Mouse (Mus musculus) ES-E14 (cell line): ENCODE data around the gene Il16. TPM values are rescaled to one million over a fixed set of nuclear protein-coding genes. Genes with fewer than 3 reads are reported as not detected.

Experiments used
- DNase-seq: peaks from one replicate; pipeline ENCODE4 v3.0.0-alpha.2; 2013; ENCODE audit warnings: low read depth, low spot score
- H3K27ac ChIP-seq: 2 replicates; pipeline ENCODE4 v1.5.1; 2012; ENCODE audit warnings: low read depth, mild to moderate bottlenecking, low read length, moderate library complexity, mixed read lengths; ENCODE audit not compliant: poor library complexity, insufficient read depth, severe bottlenecking
- H3K36me3 ChIP-seq: 2 replicates; pipeline ENCODE4 v1.6.1; 2012; ENCODE audit warnings: mild to moderate bottlenecking, low read length, moderate library complexity, mixed read lengths; ENCODE audit not compliant: control insufficient read depth, poor library complexity, insufficient read depth, severe bottlenecking
- H3K4me1 ChIP-seq, 2 experiments: fragments of 150-350 bp in 1 of 2; sonication (generic) in 1 of 2; 2 replicates each; pipeline ENCODE4 v1.6.1; 2012; ENCODE audit warnings: low read length in 2 of 2, mild to moderate bottlenecking in 1 of 2, mixed read lengths in 1 of 2; ENCODE audit not compliant: control insufficient read depth in 2 of 2, insufficient read depth in 2 of 2, poor library complexity in 1 of 2
- H3K4me3 ChIP-seq, 2 experiments: fragments of 150-350 bp in 1 of 2; sonication (generic) in 1 of 2; 2 replicates each; pipeline ENCODE4 v1.5.1; 2012; ENCODE audit warnings: low read length in 2 of 2, low read depth in 1 of 2, mild to moderate bottlenecking in 1 of 2, mixed read lengths in 1 of 2; ENCODE audit not compliant: insufficient read depth in 1 of 2, poor library complexity in 1 of 2, severe bottlenecking in 1 of 2
- H3K9ac ChIP-seq: 2 replicates; pipeline ENCODE4 v1.6.1; 2012; ENCODE audit warnings: low read depth, mild to moderate bottlenecking, low read length, mixed read lengths; ENCODE audit not compliant: poor library complexity, insufficient read depth, severe bottlenecking
- H3K9me3 ChIP-seq: fragments of 150-350 bp; sonication (generic); 2 replicates; pipeline ENCODE4 v1.6.1; 2012; ENCODE audit warnings: low read depth, mild to moderate bottlenecking, low read length; ENCODE audit not compliant: control insufficient read depth, insufficient read depth
- CHD2 ChIP-seq: IDR thresholded peaks from 2 replicates; pipeline ENCODE4 v1.6.1; 2014; ENCODE audit warnings: mild to moderate bottlenecking, low read depth, low read length, inconsistent platforms
- HCFC1 ChIP-seq: IDR thresholded peaks from 2 replicates; pipeline ENCODE4 v1.6.1; 2012; ENCODE audit warnings: low read length, inconsistent platforms, borderline replicate concordance; ENCODE audit not compliant: insufficient read depth
- MAFK ChIP-seq: IDR thresholded peaks from 2 replicates; pipeline ENCODE4 v1.6.1; 2014; ENCODE audit warnings: mild to moderate bottlenecking, low read depth, low read length, inconsistent platforms; ENCODE audit not compliant: insufficient read depth
- ZC3H11A ChIP-seq: IDR thresholded peaks from 2 replicates; pipeline ENCODE4 v1.6.1; 2012; ENCODE audit warnings: low read depth, mild to moderate bottlenecking, inconsistent platforms, low read length, borderline replicate concordance
- ZNF384 ChIP-seq: IDR thresholded peaks from 2 replicates; pipeline ENCODE4 v1.6.1; 2012; ENCODE audit warnings: low read depth, low read length, inconsistent platforms
- in situ Hi-C, 2 experiments: fragments of 600-800 bp; cut with MboI; formaldehyde crosslinking; loops; one replicate each; pipeline ENCODE4 v1.15.1; 2025; ENCODE audit warnings: low sequenced_read_pairs in 2 of 2, inconsistent platforms in 1 of 2; ENCODE audit not compliant: unreplicated experiment in 2 of 2
- total RNA-seq: library from RNA; depleted of rRNA; stranded (reverse); fragments of 300-350 nt; gene quantifications from 2 replicates; pipeline ENCODE4 v1.2.3, GENCODE M21; 2012

Il16 gene
- total RNA-seq, 1 experiment: 0.36 TPM

GRCm38 (mm10) chr7:83648807-83649206 lies 96.7 kb downstream of the Il16 start:
- Histone ChIP-seq H3K27ac (no peak overlapping the region), H3K9ac (no peak overlapping the region), H3K9me3 (no peaks in the 10 kb centered on the region), H3K4me1 (no peaks in the 10 kb centered on the region), H3K4me3 (no peak overlapping the region), H3K36me3 (no peaks in the 10 kb centered on the region)
- TF ChIP-seq CHD2 (no peak), HCFC1 (no peak), MAFK (no peak), ZC3H11A (no peak), ZNF384 (no peak)
- no peak for DNase-seq
- in situ Hi-C loops: no loop called here

DNA sequence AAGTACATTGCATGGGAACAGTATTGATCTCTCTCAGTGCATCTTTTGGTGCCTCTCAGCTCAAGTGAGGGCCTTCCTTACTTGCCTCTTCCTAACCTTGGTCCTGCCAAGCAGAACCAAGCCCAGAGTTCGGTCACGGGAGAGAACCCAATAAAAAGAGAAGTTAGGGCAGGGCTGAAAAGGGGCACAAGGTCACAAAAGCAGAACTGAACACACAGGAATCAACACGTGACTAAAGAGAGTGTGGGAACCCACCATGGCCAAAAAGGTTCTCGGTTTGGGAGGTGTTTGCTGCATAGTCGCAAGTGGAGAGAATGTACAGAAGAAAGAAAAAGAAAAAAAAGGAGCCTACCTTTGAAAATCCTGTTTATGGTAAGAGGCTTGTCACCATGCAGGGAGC lies 100.0 kb downstream of the Il16 start:
- no peaks in the 10 kb centered on the region for H3K4me1 ChIP-seq
- no peaks in the 10 kb centered on the region for H3K9me3 ChIP-seq
- no peak for DNase-seq
- H3K36me3 ChIP-seq: peaks cover 5% of the 10 kb centered on the region
- no peak overlapping the region for H3K9ac ChIP-seq
- H3K27ac ChIP-seq: no peak overlapping the region
- no peak overlapping the region for H3K4me3 ChIP-seq
- TF ChIP-seq ZC3H11A: no peak
- no peak for TF ChIP-seq MAFK
- TF ChIP-seq ZNF384: no peak
- TF ChIP-seq HCFC1: no peak
- no peak for TF ChIP-seq CHD2
- in situ Hi-C loops: no loop called here

DNA sequence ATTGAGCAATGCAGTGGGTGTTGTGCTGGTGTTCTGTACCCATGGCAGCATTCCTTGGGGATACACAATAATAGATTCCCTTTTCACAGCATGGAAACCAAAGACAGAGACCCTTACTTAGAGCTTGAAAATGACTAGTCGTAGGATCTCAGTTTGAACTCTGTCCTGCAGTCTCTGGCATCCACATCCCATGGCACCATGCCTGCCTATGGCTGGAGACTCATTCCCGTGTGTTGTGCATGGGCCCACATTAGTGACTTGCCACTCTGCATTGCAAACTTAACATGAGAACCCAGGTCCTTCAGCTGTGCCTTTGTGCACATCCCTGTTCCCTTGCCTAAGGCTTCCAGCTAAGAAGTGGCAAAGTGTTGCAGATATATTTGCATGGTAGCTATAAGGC lies 100.8 kb downstream of the Il16 start:
- H3K4me3 ChIP-seq: no peak overlapping the region
- H3K9me3 ChIP-seq: no peaks in the 10 kb centered on the region
- no peak for DNase-seq
- no peak overlapping the region for H3K27ac ChIP-seq
- no peaks in the 10 kb centered on the region for H3K4me1 ChIP-seq
- TF ChIP-seq ZNF384 (no peak), ZC3H11A (no peak)
- H3K9ac ChIP-seq: no peak overlapping the region
- peaks cover 6% of the 10 kb centered on the region for H3K36me3 ChIP-seq
- in situ Hi-C loops: no loop called here

GRCm38 (mm10) chr7:83643581-83643980 lies 101.9 kb downstream of the Il16 start:
- TF ChIP-seq CHD2: no peak
- no peak for TF ChIP-seq HCFC1
- TF ChIP-seq ZNF384: no peak
- TF ChIP-seq ZC3H11A: no peak
- no peak for TF ChIP-seq MAFK
- Histone ChIP-seq H3K4me1 (no peaks in the 10 kb centered on the region), H3K36me3 (peaks cover 8% of the 10 kb centered on the region), H3K4me3 (no peak overlapping the region), H3K9ac (no peak overlapping the region), H3K27ac (no peak overlapping the region), H3K9me3 (no peaks in the 10 kb centered on the region)
- in situ Hi-C loops: no loop called here
- DNase-seq: no peak

DNA sequence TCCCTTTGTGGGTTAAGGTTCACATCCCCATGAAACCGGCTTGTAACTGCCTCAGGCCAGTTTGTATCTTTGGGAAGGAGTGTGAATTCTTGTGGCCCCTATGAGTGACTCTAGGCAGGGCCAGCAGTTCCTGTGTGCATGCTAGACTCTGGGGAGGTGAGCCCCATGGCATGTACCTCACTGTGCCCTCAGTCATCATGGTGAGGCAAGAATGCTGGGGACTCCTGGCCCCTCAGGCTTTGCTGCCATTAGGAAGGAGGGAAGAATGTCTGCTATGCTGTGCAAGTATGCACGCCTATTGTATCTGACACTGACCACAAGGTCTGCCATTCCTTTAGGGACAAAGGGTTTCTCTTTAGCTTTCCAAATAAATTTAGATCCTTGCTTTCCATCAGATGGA lies 104.4 kb downstream of the Il16 start:
- in situ Hi-C loops: no loop called here
- no peak for DNase-seq
- Histone ChIP-seq H3K9me3 (no peaks in the 10 kb centered on the region), H3K4me1 (no peaks in the 10 kb centered on the region), H3K36me3 (peaks cover 17% of the 10 kb centered on the region), H3K9ac (no peak overlapping the region), H3K27ac (no peak overlapping the region), H3K4me3 (no peak overlapping the region)
- TF ChIP-seq MAFK (no peak), CHD2 (no peak), ZNF384 (no peak), ZC3H11A (no peak), HCFC1 (no peak)
